Mouse (Mus musculus) midbrain, embryonic 14.5 days (tissue): ENCODE data around the gene Gcnt4. TPM values are rescaled to one million over a fixed set of nuclear protein-coding genes. Genes with fewer than 3 reads are reported as not detected.

Experiments
- ATAC-seq: fragments of 200-750 bp; cut with Nextera tagmentation; 2 replicates; pipeline ENCODE4 v1.8.0; 2017; ENCODE audit warnings: moderate number of reproducible peaks, moderate library complexity; ENCODE audit not compliant: low FRiP score, low TSS enrichment
- DNase-seq: peaks from one replicate; pipeline ENCODE4 v3.0.0-alpha.2; 2015
- H3K27ac ChIP-seq: fragments of 300-500 bp; sonication (generic); replicated peaks from 2 replicates; pipeline ENCODE4 v1.5.1; 2014; ENCODE audit warnings: mild to moderate bottlenecking, low read depth, low read length, moderate library complexity
- H3K27me3 ChIP-seq: fragments of 300-500 bp; sonication (generic); 2 replicates; pipeline ENCODE4 v1.6.1; 2014; ENCODE audit warnings: low read length, control low read depth, mixed read lengths; ENCODE audit not compliant: control insufficient read depth, insufficient read depth
- H3K36me3 ChIP-seq: fragments of 300-500 bp; sonication (generic); 2 replicates; pipeline ENCODE4 v1.6.1; 2014; ENCODE audit warnings: low read length, control low read depth; ENCODE audit not compliant: control insufficient read depth, insufficient read depth
- H3K4me1 ChIP-seq: fragments of 300-500 bp; sonication (generic); 2 replicates; pipeline ENCODE4 v1.6.1; 2014; ENCODE audit warnings: mild to moderate bottlenecking, antibody characterized with exemption, low read length, control low read depth; ENCODE audit not compliant: control insufficient read depth, insufficient read depth
- H3K4me2 ChIP-seq: fragments of 300-500 bp; sonication (generic); 2 replicates; pipeline ENCODE4 v1.6.1; 2014; ENCODE audit warnings: mild to moderate bottlenecking, low read length, moderate library complexity
- H3K4me3 ChIP-seq: fragments of 300-500 bp; sonication (generic); replicated peaks from 2 replicates; pipeline ENCODE4 v1.5.1; 2014; ENCODE audit warnings: low read depth, low read length
- H3K9ac ChIP-seq: fragments of 300-500 bp; sonication (generic); replicated peaks from 2 replicates; pipeline ENCODE4 v1.6.1; 2014; ENCODE audit warnings: mild to moderate bottlenecking, low read length, moderate library complexity
- H3K9me3 ChIP-seq: fragments of 300-500 bp; sonication (generic); 2 replicates; pipeline ENCODE4 v1.6.1; 2016; ENCODE audit warnings: low read length, control low read depth, mixed read lengths; ENCODE audit not compliant: control insufficient read depth
- WGBS: fragments of 180-500 bp; shearing (Covaris S2); extraction: QIAGEN DNeasy Blood & Tissue Kit; methylation state at CpG from one replicate; pipeline ENCODE4 v1.1.7; 2014; 5-methylcytosine and 5-hydroxymethylcytosine counted together
- polyA plus RNA-seq: library from polyadenylated mRNA; unstranded; fragments of >200 nt; fragmentation: Nextera tagmentation; extraction: Ambion mirVana; gene quantifications from 2 replicates; pipeline ENCODE4 v1.2.1, GENCODE M21; 2014

Gcnt4 gene
- polyA plus RNA-seq, 1 experiment from 2014 or later: 0.14 TPM

GRCm38 (mm10) chr13:96995243-96995642 is 70.8 kb downstream of the Gcnt4 start:
- no peak for ATAC-seq
- no peak overlapping the region for H3K27ac ChIP-seq
- H3K9ac ChIP-seq: no peak overlapping the region
- no peaks in the 10 kb centered on the region for H3K27me3 ChIP-seq
- H3K36me3 ChIP-seq: no peaks in the 10 kb centered on the region
- 84% methylated on average over 5 of the region's 5 CpGs for WGBS
- H3K9me3 ChIP-seq: no peaks in the 10 kb centered on the region
- H3K4me1 ChIP-seq: no peaks in the 10 kb centered on the region
- no peak overlapping the region for H3K4me3 ChIP-seq
- no peak overlapping the region for H3K4me2 ChIP-seq
- DNase-seq: no peak

- H3K9ac ChIP-seq: no peak overlapping the region
- no peak for DNase-seq
- no peaks in the 10 kb centered on the region for H3K9me3 ChIP-seq
- 86% methylated on average over 1 of the region's 1 CpGs for WGBS
- no peaks in the 10 kb centered on the region for H3K4me1 ChIP-seq
- no peak overlapping the region for H3K4me3 ChIP-seq
- no peaks in the 10 kb centered on the region for H3K36me3 ChIP-seq
- H3K4me2 ChIP-seq: no peak overlapping the region
- no peak overlapping the region for H3K27ac ChIP-seq
- H3K27me3 ChIP-seq: no peaks in the 10 kb centered on the region
- no peak for ATAC-seq
These were observed 72.6 kb downstream of the Gcnt4 start for GRCm38 (mm10) chr13:96997080-96997479.

Other genes starting within 250 kb of the Gcnt4 start
- 0.07 and 0.08 TPM in 2 replicates for gene Ankrd31, start 176.4 kb upstream of the Gcnt4 start, polyA plus RNA-seq
- gene 1700029F12Rik, start 109.7 kb downstream of the Gcnt4 start, polyA plus RNA-seq: not detected in 2 replicates
- gene Fam169a, start 142.6 kb downstream of the Gcnt4 start, polyA plus RNA-seq: 32.7 and 37.9 TPM in 2 replicates
- gene Gm6169, start 174.5 kb downstream of the Gcnt4 start, polyA plus RNA-seq: 0.61 and 1.1 TPM in 2 replicates
- 26.9 and 36.5 TPM in 2 replicates for gene Gfm2, start 213.2 kb downstream of the Gcnt4 start, polyA plus RNA-seq
- 46.1 and 48.1 TPM in 2 replicates for gene Nsa2, start 213.2 kb downstream of the Gcnt4 start, polyA plus RNA-seq